Mouse (Mus musculus) heart, postnatal 0 days (tissue): ENCODE results near the gene Ccdc125. TPM values are rescaled to one million over a fixed set of nuclear protein-coding genes. Genes with fewer than 3 reads are reported as not detected.
A peak's percentile ranks its signal among the peaks of the same experiment; 100 is the strongest.

Experiments
- ATAC-seq: fragments of 200-750 bp; cut with Nextera tagmentation; 2 replicates; pipeline ENCODE4 v1.8.0; 2017; ENCODE audit warnings: low read depth, moderate number of reproducible peaks, moderate library complexity; ENCODE audit not compliant: insufficient read depth
- DNase-seq: peaks from one replicate; pipeline ENCODE4 v3.0.0-alpha.2; 2016; ENCODE audit warnings: low spot score
- H3K27ac ChIP-seq: fragments of 300-500 bp; sonication (generic); 2 replicates; pipeline ENCODE4 v1.5.1; 2014; ENCODE audit warnings: low read depth, mild to moderate bottlenecking
- H3K27me3 ChIP-seq: fragments of 300-500 bp; sonication (generic); 2 replicates; pipeline ENCODE4 v1.6.1; 2014; ENCODE audit warnings: low read length, mixed read lengths; ENCODE audit not compliant: control insufficient read depth, insufficient read depth
- H3K36me3 ChIP-seq: fragments of 300-500 bp; sonication (generic); replicated peaks from 2 replicates; pipeline ENCODE4 v1.6.1; 2014; ENCODE audit warnings: low read length, mixed read lengths; ENCODE audit not compliant: control insufficient read depth, insufficient read depth
- H3K4me1 ChIP-seq: fragments of 300-500 bp; sonication (generic); 2 replicates; pipeline ENCODE4 v1.6.1; 2014; ENCODE audit warnings: antibody characterized with exemption; ENCODE audit not compliant: control insufficient read depth, insufficient read depth
- H3K4me2 ChIP-seq: fragments of 300-500 bp; sonication (generic); 2 replicates; pipeline ENCODE4 v1.6.1; 2014; ENCODE audit warnings: low read depth, mild to moderate bottlenecking, low read length, moderate library complexity
- H3K4me3 ChIP-seq: fragments of 300-500 bp; sonication (generic); 2 replicates; pipeline ENCODE4 v1.5.1; 2014; ENCODE audit warnings: low read depth, low read length
- H3K9ac ChIP-seq: fragments of 300-500 bp; sonication (generic); replicated peaks from 2 replicates; pipeline ENCODE4 v1.6.1; 2014; ENCODE audit warnings: low read depth, low read length, mixed read lengths
- H3K9me3 ChIP-seq: fragments of 300-500 bp; sonication (generic); replicated peaks from 2 replicates; pipeline ENCODE4 v1.6.1; 2016; ENCODE audit warnings: low read length; ENCODE audit not compliant: control insufficient read depth
- CTCF ChIP-seq: IDR thresholded peaks from 2 replicates; pipeline ENCODE4 v1.5.1; 2016; ENCODE audit warnings: antibody characterized with exemption, control low read depth, low read depth
- EP300 ChIP-seq: IDR thresholded peaks from 2 replicates; pipeline ENCODE4 v1.6.1; 2016; ENCODE audit warnings: antibody characterized with exemption, low read depth
- WGBS: fragments of 180-500 bp; shearing (Covaris S2); extraction: QIAGEN DNeasy Blood & Tissue Kit; methylation state at CpG from one replicate; pipeline ENCODE4 v1.1.7; 2014; 5-methylcytosine and 5-hydroxymethylcytosine counted together
- polyA plus RNA-seq: library from polyadenylated mRNA; unstranded; fragments of >200 nt; fragmentation: Nextera tagmentation; extraction: Ambion mirVana; gene quantifications from 2 replicates; pipeline ENCODE4 v1.2.1, GENCODE M21; 2015
- total RNA-seq: library from RNA; depleted of rRNA; stranded (reverse); fragments of >200 nt; gene quantifications from 2 replicates; pipeline ENCODE4 v1.2.3, GENCODE M21; 2014; ENCODE audit warnings: low replicate concordance; rRNA removed

Gene Ccdc125
- total and polyA plus RNA-seq, 2 experiments from 2014 or later, result 2.9 to 3.0 TPM

DNA sequence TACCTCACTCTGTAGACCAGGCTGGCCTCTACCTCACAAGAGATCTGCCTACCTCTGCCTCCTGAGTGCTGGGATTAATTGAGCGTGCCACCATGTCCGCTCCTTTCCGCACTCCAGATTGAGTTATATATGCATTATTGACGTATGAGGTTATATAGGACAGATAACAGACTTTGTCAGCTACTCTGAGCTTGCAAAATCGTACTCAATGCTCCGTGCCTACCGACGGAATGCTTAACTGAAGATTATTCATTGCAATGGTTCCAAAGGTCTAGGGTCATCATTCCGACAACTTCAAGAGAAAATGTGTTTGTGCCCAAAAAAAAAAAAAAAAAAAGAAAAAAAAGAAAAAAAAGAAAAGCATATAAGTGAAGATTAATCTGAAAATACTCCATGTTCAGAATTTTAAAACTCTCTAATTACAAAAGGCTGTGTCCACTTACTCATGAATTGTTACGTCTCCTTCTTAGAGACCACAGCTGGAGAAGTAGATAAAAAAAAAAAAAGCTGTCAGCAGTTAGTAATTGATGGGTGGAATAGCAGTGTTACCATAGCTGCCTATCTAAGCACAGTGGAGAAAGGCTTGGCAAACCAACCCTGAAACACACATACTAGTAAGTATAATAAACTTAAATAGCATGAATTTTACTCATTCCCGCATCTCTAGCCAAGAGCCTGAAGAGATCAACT, 74.0 kb downstream of the Ccdc125 start:
- H3K27me3 ChIP-seq, result no peaks in the 10 kb centered on the region
- DNase-seq (no peak), ATAC-seq (peak; percentile 19; the same call in 1 of the 2 replicates)
- peaks cover 8% of the 10 kb centered on the region for H3K4me1 ChIP-seq
- peak overlapping the region; percentile 91 for H3K4me3 ChIP-seq
- H3K36me3 ChIP-seq, result peaks cover 18% of the 10 kb centered on the region
- H3K9me3 ChIP-seq, result no peaks in the 10 kb centered on the region
- peak overlapping the region; percentile 99 for H3K27ac ChIP-seq
- H3K4me2 ChIP-seq, result peak overlapping the region; percentile 76
- TF ChIP-seq CTCF (no peak), EP300 (no peak)
- WGBS, result 56% methylated on average over 11 of the region's 11 CpGs
- peak overlapping the region; percentile 85; the same call in 1 of the 2 replicates for H3K9ac ChIP-seq

DNA sequence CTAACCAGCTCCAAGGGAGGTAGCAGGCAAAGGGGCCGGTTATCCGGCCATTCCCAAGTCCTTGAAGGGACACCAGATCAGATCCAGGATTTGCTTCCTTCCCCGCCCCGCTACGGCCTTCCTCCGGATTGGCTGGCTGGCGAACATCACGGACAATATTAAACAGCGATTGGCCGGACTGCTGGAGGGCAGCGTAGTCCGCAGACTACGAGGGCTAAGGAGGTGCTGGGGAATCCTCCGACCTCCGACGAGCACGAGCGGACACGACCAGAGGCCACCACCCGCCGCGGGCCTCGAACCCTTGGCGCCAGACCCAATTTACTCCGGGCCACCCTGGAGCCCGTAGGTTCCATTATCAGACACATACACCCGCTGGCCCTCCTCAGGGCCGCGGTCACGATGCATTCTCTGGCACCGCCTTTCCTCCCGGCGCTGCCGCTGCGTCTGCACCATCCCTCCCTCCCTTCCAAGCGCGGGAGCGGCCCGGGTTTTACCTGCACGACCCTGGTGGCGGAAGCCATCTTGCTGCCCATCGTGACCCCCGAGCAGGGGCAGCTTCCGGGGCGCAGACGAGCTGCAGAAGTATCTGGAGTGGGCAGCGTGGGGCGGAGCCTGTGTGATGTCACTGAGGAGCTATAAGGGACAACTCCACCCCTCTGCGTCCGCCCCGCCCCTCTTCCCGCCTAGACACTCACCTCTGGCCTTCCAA, 74.7 kb downstream of the Ccdc125 start, which contains the start of gene Mrps36:
TSS of gene Mrps36 (minus strand) at position 624 of the 709 bp plus-strand sequence.
- no peaks in the 10 kb centered on the region for H3K27me3 ChIP-seq
- H3K4me1 ChIP-seq, result peaks cover 8% of the 10 kb centered on the region
- DNase-seq (peak; percentile 96), ATAC-seq (peak; percentile 94)
- WGBS, result under 1% methylated on average over 52 of the region's 52 CpGs
- H3K4me3 ChIP-seq, result peak within 1 kb of the TSS; percentile 91
- TF ChIP-seq EP300 (no peak), CTCF (no peak)
- no peaks in the 10 kb centered on the region for H3K9me3 ChIP-seq
- peak within 1 kb of the TSS; percentile 99 for H3K27ac ChIP-seq
- H3K4me2 ChIP-seq, result peak within 1 kb of the TSS; percentile 76
- H3K36me3 ChIP-seq, result peaks cover 12% of the 10 kb centered on the region; the same call in 1 of the 2 replicates
- H3K9ac ChIP-seq, result peak within 1 kb of the TSS; percentile 85

- H3K27me3 ChIP-seq, result no peaks in the 10 kb centered on the region
- no peak overlapping the region for H3K4me2 ChIP-seq
- 71% methylated on average over 3 of the region's 3 CpGs for WGBS
- H3K4me3 ChIP-seq, result no peak overlapping the region
- no peak for DNase-seq
- no peak for ATAC-seq
- H3K9me3 ChIP-seq, result no peaks in the 10 kb centered on the region
- TF ChIP-seq EP300 (no peak), CTCF (no peak)
- no peak overlapping the region for H3K9ac ChIP-seq
- no peak overlapping the region for H3K27ac ChIP-seq
- H3K4me1 ChIP-seq, result peaks cover 8% of the 10 kb centered on the region
- no peaks in the 10 kb centered on the region for H3K36me3 ChIP-seq
Observed at GRCm38 (mm10) chr13:100746090-100746489, 76.6 kb downstream of the Ccdc125 start.

Other genes starting within 250 kb of the Ccdc125 start
- gene Naip1, start 216.8 kb upstream of the Ccdc125 start, total RNA-seq, result not detected in 2 replicates
- gene Naip1, start 216.8 kb upstream of the Ccdc125 start, polyA plus RNA-seq, result not detected in 2 replicates
- gene Gtf2h2, start 177.1 kb upstream of the Ccdc125 start, total RNA-seq, result 10.2 and 15.1 TPM in 2 replicates
- 32.5 and 36.2 TPM in 2 replicates for gene Gtf2h2, start 177.1 kb upstream of the Ccdc125 start, polyA plus RNA-seq
- gene Ocln, start 117.0 kb upstream of the Ccdc125 start, total RNA-seq, result 2.0 and 6.1 TPM in 2 replicates
- gene Ocln, start 117.0 kb upstream of the Ccdc125 start, polyA plus RNA-seq, result 1.6 and 1.7 TPM in 2 replicates
- gene Marveld2, start 52.7 kb upstream of the Ccdc125 start, total RNA-seq, result 2.2 and 2.6 TPM in 2 replicates
- 1.7 and 1.9 TPM in 2 replicates for gene Marveld2, start 52.7 kb upstream of the Ccdc125 start, polyA plus RNA-seq
- gene Ak6, start 18.7 kb upstream of the Ccdc125 start, total RNA-seq, result 122 and 149 TPM in 2 replicates
- 212 and 219 TPM in 2 replicates for gene Ak6, start 18.7 kb upstream of the Ccdc125 start, polyA plus RNA-seq
- 19.9 and 20.7 TPM in 2 replicates for gene Rad17, start 18.7 kb upstream of the Ccdc125 start, total RNA-seq
- 21.8 and 22.3 TPM in 2 replicates for gene Rad17, start 18.7 kb upstream of the Ccdc125 start, polyA plus RNA-seq
- 1.8 TPM in 1 of 2 replicates, not detected in the other for gene Taf9, start 18.1 kb upstream of the Ccdc125 start, total RNA-seq
- 7.9 and 10.5 TPM in 2 replicates for gene Taf9, start 18.1 kb upstream of the Ccdc125 start, polyA plus RNA-seq
- 21.7 and 30.0 TPM in 2 replicates for gene Cdk7, start 61.2 kb downstream of the Ccdc125 start, total RNA-seq
- gene Cdk7, start 61.2 kb downstream of the Ccdc125 start, polyA plus RNA-seq, result 53.9 and 56.5 TPM in 2 replicates
- gene Mrps36, start 74.9 kb downstream of the Ccdc125 start, total RNA-seq, result 96.8 and 127 TPM in 2 replicates
- gene Mrps36, start 74.9 kb downstream of the Ccdc125 start, polyA plus RNA-seq, result 376 and 415 TPM in 2 replicates
- 2.2 TPM in 1 of 2 replicates, not detected in the other for gene Cenph, start 106.2 kb downstream of the Ccdc125 start, total RNA-seq
- 5.6 and 7.3 TPM in 2 replicates for gene Cenph, start 106.2 kb downstream of the Ccdc125 start, polyA plus RNA-seq
- gene Ccnb1, start 116.9 kb downstream of the Ccdc125 start, total RNA-seq, result 88.5 and 95.0 TPM in 2 replicates
- 48.9 and 56.9 TPM in 2 replicates for gene Ccnb1, start 116.9 kb downstream of the Ccdc125 start, polyA plus RNA-seq
- gene Slc30a5, start 163.7 kb downstream of the Ccdc125 start, total RNA-seq, result 41.1 and 46.0 TPM in 2 replicates
- 21.1 and 23.7 TPM in 2 replicates for gene Slc30a5, start 163.7 kb downstream of the Ccdc125 start, polyA plus RNA-seq